Mouse (Mus musculus) limb, embryonic 10.5 days (tissue): Measurements from ENCODE around the gene Ripply1. TPM values are rescaled to one million over a fixed set of nuclear protein-coding genes. Genes with fewer than 3 reads are reported as not detected.

ENCODE experiments used
- DNase-seq: peaks from one replicate; pipeline ENCODE4 v3.0.0-alpha.2; 2017; ENCODE audit warnings: low spot score
- H3K27ac ChIP-seq: fragments of 300-500 bp; sonication (generic); 2 replicates; pipeline ENCODE4 v1.5.1; 2016; ENCODE audit warnings: mild to moderate bottlenecking
- H3K27me3 ChIP-seq: fragments of 300-500 bp; sonication (generic); 2 replicates; pipeline ENCODE4 v1.6.1; 2016; ENCODE audit warnings: low read depth, mild to moderate bottlenecking; ENCODE audit not compliant: poor library complexity, severe bottlenecking
- H3K36me3 ChIP-seq: fragments of 300-500 bp; sonication (generic); 2 replicates; pipeline ENCODE4 v1.6.1; 2016; ENCODE audit warnings: mild to moderate bottlenecking, moderate library complexity
- H3K4me1 ChIP-seq: fragments of 300-500 bp; sonication (generic); 2 replicates; pipeline ENCODE4 v1.6.1; 2016
- H3K4me3 ChIP-seq: fragments of 300-500 bp; sonication (generic); 2 replicates; pipeline ENCODE4 v1.5.1; 2016; ENCODE audit warnings: mild to moderate bottlenecking, moderate library complexity
- H3K9me3 ChIP-seq: fragments of 300-500 bp; sonication (generic); replicated peaks from 2 replicates; pipeline ENCODE4 v1.6.1; 2016; ENCODE audit warnings: mild to moderate bottlenecking
- WGBS: fragments of 180-500 bp; shearing (Covaris S2); methylation state at CpG from one replicate; pipeline ENCODE4 v1.1.7; 2016; 5-methylcytosine and 5-hydroxymethylcytosine counted together
- polyA plus RNA-seq: library from polyadenylated mRNA; unstranded; fragments of >200 nt; fragmentation: Nextera tagmentation; extraction: Ambion mirVana; gene quantifications from 2 replicates; pipeline ENCODE4 v1.2.1, GENCODE M21; 2016

The Ripply1 gene
- polyA plus RNA-seq, 1 experiment from 2014 or later: not detected

GRCm38 (mm10) chrX:139803028-139803427 lies 20.9 kb upstream of the Ripply1 start:
- no peaks in the 10 kb centered on the region for H3K4me1 ChIP-seq
- no peak overlapping the region for H3K27ac ChIP-seq
- H3K9me3 ChIP-seq: no peaks in the 10 kb centered on the region
- DNase-seq: no peak
- H3K27me3 ChIP-seq: peaks cover 95% of the 10 kb centered on the region
- whole genome bisulfite sequencing: 83% methylated on average over 2 of the region's 2 CpGs
- no peaks in the 10 kb centered on the region for H3K36me3 ChIP-seq
- no peak overlapping the region for H3K4me3 ChIP-seq

- no peak for DNase-seq
- Histone ChIP-seq H3K27ac (no peak within 1 kb of the TSS), H3K27me3 (peaks cover 95% of the 10 kb centered on the region), H3K9me3 (no peaks in the 10 kb centered on the region), H3K4me3 (no peak within 1 kb of the TSS), H3K4me1 (no peaks in the 10 kb centered on the region), H3K36me3 (no peaks in the 10 kb centered on the region)
- WGBS: 76% methylated on average over 8 of the region's 8 CpGs
Measured at GRCm38 (mm10) chrX:139800406-139800878, 18.3 kb upstream of the Ripply1 start, which contains the start of gene Cldn2. Cldn2 (plus strand) TSS chrX:139800828.

GRCm38 (mm10) chrX:139799953-139800352 lies 17.8 kb upstream of the Ripply1 start:
- DNase-seq: no peak
- no peak overlapping the region for H3K4me3 ChIP-seq
- no peaks in the 10 kb centered on the region for H3K4me1 ChIP-seq
- no peaks in the 10 kb centered on the region for H3K9me3 ChIP-seq
- WGBS: 85% methylated on average over 3 of the region's 3 CpGs
- no peaks in the 10 kb centered on the region for H3K36me3 ChIP-seq
- no peak overlapping the region for H3K27ac ChIP-seq
- H3K27me3 ChIP-seq: peaks cover 96% of the 10 kb centered on the region

- no peak overlapping the region for H3K27ac ChIP-seq
- H3K4me3 ChIP-seq: no peak overlapping the region
- 92% methylated on average over 9 of the region's 9 CpGs for WGBS
- H3K36me3 ChIP-seq: no peaks in the 10 kb centered on the region
- H3K9me3 ChIP-seq: no peaks in the 10 kb centered on the region
- H3K27me3 ChIP-seq: peaks cover 92% of the 10 kb centered on the region
- H3K4me1 ChIP-seq: no peaks in the 10 kb centered on the region
- DNase-seq: no peak
Measured at GRCm38 (mm10) chrX:139797875-139798274, 15.7 kb upstream of the Ripply1 start.

GRCm38 (mm10) chrX:139796037-139796436 lies 13.9 kb upstream of the Ripply1 start:
- H3K36me3 ChIP-seq: no peaks in the 10 kb centered on the region
- DNase-seq: no peak
- 89% methylated on average over 6 of the region's 6 CpGs for WGBS
- H3K4me1 ChIP-seq: no peaks in the 10 kb centered on the region
- H3K9me3 ChIP-seq: no peaks in the 10 kb centered on the region
- peaks cover 92% of the 10 kb centered on the region for H3K27me3 ChIP-seq
- H3K4me3 ChIP-seq: no peak overlapping the region
- H3K27ac ChIP-seq: no peak overlapping the region

- Histone ChIP-seq H3K27ac (no peak overlapping the region), H3K36me3 (no peaks in the 10 kb centered on the region), H3K4me1 (no peaks in the 10 kb centered on the region), H3K4me3 (no peak overlapping the region), H3K9me3 (no peaks in the 10 kb centered on the region), H3K27me3 (peaks cover 92% of the 10 kb centered on the region)
- no peak for DNase-seq
- WGBS: 83% methylated on average over 7 of the region's 7 CpGs
Measured at GRCm38 (mm10) chrX:139794072-139794845, 12.1 kb upstream of the Ripply1 start.

GRCm38 (mm10) chrX:139785764-139786163 lies 3.6 kb upstream of the Ripply1 start:
- H3K36me3 ChIP-seq: no peaks in the 10 kb centered on the region
- DNase-seq: no peak
- H3K27ac ChIP-seq: no peak overlapping the region
- H3K27me3 ChIP-seq: peaks cover 88% of the 10 kb centered on the region
- no peak overlapping the region for H3K4me3 ChIP-seq
- 44% methylated on average over 1 of the region's 1 CpGs for WGBS
- H3K4me1 ChIP-seq: 0 out of 2 replicates have a peak, but pooled peaks cover 3% of the 10 kb centered on the region
- no peaks in the 10 kb centered on the region for H3K9me3 ChIP-seq

- no peak for DNase-seq
- peaks cover 88% of the 10 kb centered on the region for H3K27me3 ChIP-seq
- H3K27ac ChIP-seq: no peak overlapping the region
- H3K36me3 ChIP-seq: no peaks in the 10 kb centered on the region
- H3K4me1 ChIP-seq: 0 out of 2 replicates have a peak, but pooled peaks cover 3% of the 10 kb centered on the region
- WGBS: 58% methylated on average over 3 of the region's 3 CpGs
- H3K9me3 ChIP-seq: no peaks in the 10 kb centered on the region
- H3K4me3 ChIP-seq: no peak overlapping the region
Measured at GRCm38 (mm10) chrX:139783045-139783422, 881 bp upstream of the Ripply1 start.

- Histone ChIP-seq H3K9me3 (no peaks in the 10 kb centered on the region), H3K36me3 (no peaks in the 10 kb centered on the region), H3K27ac (no peak overlapping the region), H3K4me3 (no peak overlapping the region), H3K27me3 (peaks cover 94% of the 10 kb centered on the region), H3K4me1 (0 out of 2 replicates have a peak, but pooled peaks cover 3% of the 10 kb centered on the region)
- 70% methylated on average over 4 of the region's 4 CpGs for WGBS
- DNase-seq: no peak
Measured at GRCm38 (mm10) chrX:139781563-139781962, 590 bp downstream of the Ripply1 start.

- Histone ChIP-seq H3K4me3 (no peak overlapping the region), H3K36me3 (no peaks in the 10 kb centered on the region), H3K27me3 (peaks cover 94% of the 10 kb centered on the region), H3K27ac (no peak overlapping the region), H3K9me3 (no peaks in the 10 kb centered on the region), H3K4me1 (0 out of 2 replicates have a peak, but pooled peaks cover 3% of the 10 kb centered on the region)
- DNase-seq: no peak
- 35% methylated on average over 3 of the region's 3 CpGs for WGBS
Measured at GRCm38 (mm10) chrX:139780988-139781387, 1.2 kb downstream of the Ripply1 start.

GRCm38 (mm10) chrX:139779401-139779800 lies 2.8 kb downstream of the Ripply1 start:
- no peak for DNase-seq
- Histone ChIP-seq H3K9me3 (no peaks in the 10 kb centered on the region), H3K27me3 (peaks cover 94% of the 10 kb centered on the region), H3K27ac (no peak overlapping the region), H3K4me1 (0 out of 2 replicates have a peak, but pooled peaks cover 3% of the 10 kb centered on the region), H3K4me3 (no peak overlapping the region), H3K36me3 (no peaks in the 10 kb centered on the region)
- 93% methylated on average over 5 of the region's 5 CpGs for WGBS

GRCm38 (mm10) chrX:139778886-139779285 lies 3.3 kb downstream of the Ripply1 start:
- Histone ChIP-seq H3K27me3 (peaks cover 93% of the 10 kb centered on the region), H3K4me3 (no peak overlapping the region), H3K4me1 (0 out of 2 replicates have a peak, but pooled peaks cover 3% of the 10 kb centered on the region), H3K9me3 (no peaks in the 10 kb centered on the region), H3K27ac (no peak overlapping the region), H3K36me3 (no peaks in the 10 kb centered on the region)
- WGBS: 67% methylated on average over 1 of the region's 1 CpGs
- no peak for DNase-seq

GRCm38 (mm10) chrX:139777357-139777756 lies 4.8 kb downstream of the Ripply1 start:
- 0 out of 2 replicates have a peak, but pooled peaks cover 3% of the 10 kb centered on the region for H3K4me1 ChIP-seq
- DNase-seq: no peak
- WGBS: 27% methylated on average over 4 of the region's 4 CpGs
- H3K27me3 ChIP-seq: peaks cover 91% of the 10 kb centered on the region
- H3K4me3 ChIP-seq: no peak overlapping the region
- no peaks in the 10 kb centered on the region for H3K36me3 ChIP-seq
- no peak overlapping the region for H3K27ac ChIP-seq
- no peaks in the 10 kb centered on the region for H3K9me3 ChIP-seq
